Mouse (Mus musculus): ENCODE data around the gene 2210016F16Rik. TPM values are rescaled to one million over a fixed set of nuclear protein-coding genes. Genes with fewer than 3 reads are reported as not detected.
A peak's percentile ranks its signal among the peaks of the same experiment; 100 is the strongest.
"Not testable (repeated sequence)": the region's sequence is repeated elsewhere in the genome, so short reads cannot be mapped to it uniquely, and the experiment has no call there.

2210016F16Rik gene
- total RNA-seq (2022): 1 to 10 TPM; 6.8 to 9.5 (median 7.6) TPM

- DNase-seq (ENCODE audit: low spot score in 2 of 2): peak; percentile 21 to 31
Observed at GRCm38 (mm10) chr13:58384779-58385546, at the start of gene 2210016F16Rik. Gene 2210016F16Rik, minus strand, starts transcription at chr13:58385225.

GRCm38 (mm10) chr13:58423061-58423660, 38.1 kb upstream of the 2210016F16Rik start:
- DNase-seq (ENCODE audit: low spot score in 2 of 2): no peak

- no peak for DNase-seq (ENCODE audit: low spot score in 2 of 2)
Observed at GRCm38 (mm10) chr13:58422242-58422641, 37.2 kb upstream of the 2210016F16Rik start.

- DNase-seq (ENCODE audit: low spot score in 2 of 2): no peak
Observed at GRCm38 (mm10) chr13:58421026-58421425, 36.0 kb upstream of the 2210016F16Rik start.

GRCm38 (mm10) chr13:58419266-58419665, 34.2 kb upstream of the 2210016F16Rik start:
- no peak for DNase-seq (ENCODE audit: low spot score in 2 of 2)

- no peak for DNase-seq (ENCODE audit: low spot score in 2 of 2)
Observed at GRCm38 (mm10) chr13:58418656-58419055, 33.6 kb upstream of the 2210016F16Rik start.

- no peak for DNase-seq (ENCODE audit: low spot score in 2 of 2)
Observed at GRCm38 (mm10) chr13:58415838-58416237, 30.8 kb upstream of the 2210016F16Rik start.

- no peak for DNase-seq (ENCODE audit: low spot score in 2 of 2)
Observed at GRCm38 (mm10) chr13:58415374-58415773, 30.3 kb upstream of the 2210016F16Rik start.

- no peak for DNase-seq (ENCODE audit: low spot score in 2 of 2)
Observed at GRCm38 (mm10) chr13:58411073-58411472, 26.0 kb upstream of the 2210016F16Rik start.

- DNase-seq (ENCODE audit: low spot score in 2 of 2): not testable (repeated sequence)
Observed at GRCm38 (mm10) chr13:58403243-58403642, 18.2 kb upstream of the 2210016F16Rik start, which contains the start of gene Hnrnpk. Gene Hnrnpk, minus strand, starts transcription at chr13:58403343.

GRCm38 (mm10) chr13:58402744-58403110, 17.7 kb upstream of the 2210016F16Rik start:
- no peak for DNase-seq (ENCODE audit: low spot score in 2 of 2)

GRCm38 (mm10) chr13:58402003-58402743, 17.1 kb upstream of the 2210016F16Rik start, which contains the start of gene Rmi1:
Gene Rmi1, plus strand, starts transcription at chr13:58402248.
- peak; percentile 96 to 98 for DNase-seq (ENCODE audit: low spot score in 2 of 2)

GRCm38 (mm10) chr13:58401135-58402002, 16.3 kb upstream of the 2210016F16Rik start:
- peak; percentile 50 to 59 for DNase-seq (ENCODE audit: low spot score in 2 of 2)

- DNase-seq (ENCODE audit: low spot score in 2 of 2): no peak
Observed at GRCm38 (mm10) chr13:58400576-58400975, 15.6 kb upstream of the 2210016F16Rik start.

GRCm38 (mm10) chr13:58397651-58398050, 12.6 kb upstream of the 2210016F16Rik start:
- DNase-seq (ENCODE audit: low spot score in 2 of 2): no peak

GRCm38 (mm10) chr13:58394392-58394791, 9.4 kb upstream of the 2210016F16Rik start:
- DNase-seq (ENCODE audit: low spot score in 2 of 2): not testable (repeated sequence)

- DNase-seq (ENCODE audit: low spot score in 2 of 2): no peak
Observed at GRCm38 (mm10) chr13:58389324-58389951, 4.4 kb upstream of the 2210016F16Rik start.

- DNase-seq (ENCODE audit: low spot score in 2 of 2): no peak
Observed at GRCm38 (mm10) chr13:58388379-58388778, 3.4 kb upstream of the 2210016F16Rik start.

- DNase-seq (ENCODE audit: low spot score in 2 of 2): peak; percentile 28 to 70
Observed at GRCm38 (mm10) chr13:58387948-58388347, 2.9 kb upstream of the 2210016F16Rik start.

- no peak for DNase-seq (ENCODE audit: low spot score in 2 of 2)
Observed at GRCm38 (mm10) chr13:58385547-58385920, 509 bp upstream of the 2210016F16Rik start.
